Mouse (Mus musculus): ENCODE measurements around the gene Slc4a1.
"Not testable (repeated sequence)": the region's sequence is repeated elsewhere in the genome, so short reads cannot be mapped to it uniquely, and the experiment has no call there.

The Slc4a1 gene

DNA sequence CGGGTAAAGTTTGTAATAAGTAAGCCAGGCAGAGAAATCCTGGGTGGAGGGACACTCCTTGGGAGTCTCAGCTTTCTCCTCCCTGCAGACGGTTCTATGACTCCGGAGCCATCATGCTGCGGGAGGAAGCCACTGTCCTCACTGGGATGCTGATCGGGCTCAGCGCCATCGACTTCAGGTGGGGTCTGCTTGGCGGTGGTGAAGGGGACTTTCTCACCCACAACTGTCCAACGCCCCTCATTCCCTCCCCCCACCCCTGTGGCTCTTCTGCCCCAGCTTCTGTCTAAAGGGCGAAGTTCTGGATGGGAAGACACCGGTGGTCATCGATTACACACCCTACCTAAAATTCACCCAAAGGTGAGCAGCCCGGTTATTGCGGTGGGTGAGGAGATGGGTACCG is 33.1 kb upstream of the Slc4a1 start:
- no peak for DNase-seq (ENCODE audit: low read depth, low spot score)

DNA sequence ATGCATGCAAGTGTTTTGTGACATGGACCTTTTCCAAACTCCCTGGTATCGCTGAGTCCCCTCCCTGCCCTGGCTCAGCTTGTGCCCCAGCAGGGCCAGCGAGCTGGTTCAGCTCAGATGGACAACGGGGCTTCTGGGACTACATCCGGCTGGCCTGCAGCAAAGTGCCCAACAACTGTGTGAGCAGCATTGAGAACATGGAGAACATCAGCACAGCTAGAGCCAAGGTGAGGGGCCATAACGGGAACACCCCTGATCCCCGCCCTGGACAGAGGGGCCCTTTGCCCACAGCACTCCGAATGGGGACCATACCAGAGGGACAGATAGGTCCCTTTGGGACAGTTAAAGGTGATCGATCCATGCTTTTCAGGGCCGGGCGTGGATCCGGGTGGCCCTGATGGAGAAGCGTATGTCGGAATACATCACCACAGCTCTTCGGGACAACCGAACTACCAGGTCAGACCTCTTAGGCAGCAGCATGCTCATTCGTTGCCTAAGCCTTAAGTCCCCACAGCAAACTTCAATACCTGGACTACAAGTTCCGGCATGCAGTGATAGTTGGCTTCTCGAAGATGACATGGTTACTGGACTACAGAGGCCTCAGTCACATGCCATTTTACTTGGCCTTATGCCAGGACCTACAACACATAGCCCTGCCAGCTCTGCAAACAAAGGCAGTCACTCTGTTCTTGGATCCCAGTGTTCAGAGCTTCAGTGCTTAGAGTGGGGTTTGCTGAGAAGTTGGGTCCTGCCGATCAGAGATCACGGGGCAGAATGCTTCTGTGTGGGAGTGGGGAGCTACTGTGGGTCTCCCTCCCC is 32.2 kb upstream of the Slc4a1 start:
- DNase-seq (ENCODE audit: low read depth, low spot score), result no peak

DNA sequence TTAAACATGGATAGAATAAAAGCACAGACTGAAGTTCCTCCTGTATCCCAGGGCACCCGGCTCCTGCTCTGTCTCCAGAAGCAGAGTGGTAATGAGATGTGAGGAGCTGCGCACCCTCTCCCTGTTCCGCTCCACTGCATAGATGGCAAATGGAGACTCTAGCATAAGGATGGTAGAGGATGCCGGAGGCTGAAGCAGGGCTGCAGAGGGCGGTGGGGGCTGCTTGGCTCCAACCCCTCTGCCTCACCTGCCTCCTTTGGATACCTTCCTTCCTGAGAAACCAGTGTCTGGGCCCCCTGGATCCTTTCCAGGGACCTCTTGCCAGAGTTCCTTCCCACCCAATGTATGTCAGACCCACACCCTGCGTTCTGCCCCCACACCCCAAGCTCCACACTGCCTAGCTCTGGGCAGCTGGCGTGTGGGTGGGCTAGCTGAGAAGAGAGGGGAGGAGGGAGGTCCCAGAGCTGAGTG is 30.7 kb upstream of the Slc4a1 start:
- no peak for DNase-seq (ENCODE audit: low read depth, low spot score)

DNA sequence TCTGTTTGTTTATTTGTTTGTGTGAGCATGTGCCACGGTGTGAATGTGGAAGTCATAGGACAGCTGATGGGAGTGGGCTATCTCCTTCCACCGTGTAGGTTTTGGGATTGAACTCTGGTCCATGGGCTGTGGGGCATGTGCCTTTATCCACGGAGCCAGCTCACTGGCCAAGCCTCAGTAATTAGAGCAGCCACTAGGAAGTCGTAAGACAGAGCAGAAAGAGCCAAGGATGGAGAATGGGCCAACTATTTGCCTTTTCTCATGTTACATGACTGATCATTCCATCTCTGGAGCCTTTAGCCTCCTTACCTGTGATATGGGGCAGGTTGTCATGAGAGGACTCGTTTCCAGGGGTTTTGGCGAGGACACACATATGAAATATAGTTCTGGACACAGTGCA is 30.3 kb upstream of the Slc4a1 start:
- DNase-seq (ENCODE audit: low read depth, low spot score), result no peak

DNA sequence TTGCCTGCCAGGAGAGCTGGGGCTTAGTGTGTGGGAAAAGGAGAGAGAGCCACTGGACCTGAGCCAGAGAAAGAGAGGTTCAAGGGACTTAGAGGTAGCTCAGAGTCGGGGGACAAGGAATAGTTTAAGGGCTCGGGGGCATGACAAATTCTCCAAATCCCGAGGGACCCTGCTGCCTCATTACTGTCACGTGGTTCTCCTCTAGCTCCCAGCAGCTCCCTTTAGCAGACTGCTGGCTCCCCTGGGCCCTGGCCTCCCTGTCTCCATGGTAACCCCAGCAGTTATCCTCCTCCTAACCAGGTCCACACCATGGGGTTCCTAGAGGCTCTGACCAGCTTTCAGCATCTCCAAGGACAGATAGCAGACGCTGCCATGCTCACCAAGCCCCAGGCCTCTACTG is 29.2 kb upstream of the Slc4a1 start:
- DNase-seq (ENCODE audit: low read depth, low spot score), result no peak

DNA sequence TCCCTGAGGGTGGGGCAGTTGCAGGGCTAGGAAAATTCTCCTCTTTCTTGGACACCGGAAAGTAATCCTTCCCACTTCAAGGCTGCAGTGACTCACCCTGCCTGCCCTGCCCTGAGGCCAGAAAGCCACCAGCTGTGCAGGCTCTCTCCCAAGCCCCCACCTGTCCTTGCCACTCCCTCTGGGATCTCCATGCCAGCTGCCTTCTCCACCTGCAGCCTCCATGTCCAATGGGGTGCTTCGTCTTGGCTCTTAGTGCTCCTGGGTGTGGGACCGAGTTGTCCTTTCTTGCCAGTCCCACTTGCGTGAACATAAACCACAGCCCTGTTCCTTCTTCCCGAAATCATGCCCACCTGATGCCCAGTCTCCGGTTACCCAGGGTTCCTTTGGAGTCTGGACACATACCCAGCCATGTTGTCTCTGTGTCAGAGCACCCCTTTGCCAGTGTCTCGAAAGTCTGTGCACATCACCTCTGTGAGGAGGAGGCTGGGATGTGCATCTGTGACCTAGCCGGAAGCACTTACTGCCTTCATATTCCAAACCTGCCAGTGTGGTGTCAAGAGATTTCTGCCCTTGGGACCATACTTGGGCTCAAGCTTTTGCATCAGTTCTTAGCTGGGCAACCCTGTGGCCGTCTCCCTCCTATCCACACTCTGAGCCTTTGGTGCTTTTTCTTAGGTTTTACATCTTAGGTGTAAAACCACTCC is 28.6 kb upstream of the Slc4a1 start:
- no peak for DNase-seq (ENCODE audit: low read depth, low spot score)

DNA sequence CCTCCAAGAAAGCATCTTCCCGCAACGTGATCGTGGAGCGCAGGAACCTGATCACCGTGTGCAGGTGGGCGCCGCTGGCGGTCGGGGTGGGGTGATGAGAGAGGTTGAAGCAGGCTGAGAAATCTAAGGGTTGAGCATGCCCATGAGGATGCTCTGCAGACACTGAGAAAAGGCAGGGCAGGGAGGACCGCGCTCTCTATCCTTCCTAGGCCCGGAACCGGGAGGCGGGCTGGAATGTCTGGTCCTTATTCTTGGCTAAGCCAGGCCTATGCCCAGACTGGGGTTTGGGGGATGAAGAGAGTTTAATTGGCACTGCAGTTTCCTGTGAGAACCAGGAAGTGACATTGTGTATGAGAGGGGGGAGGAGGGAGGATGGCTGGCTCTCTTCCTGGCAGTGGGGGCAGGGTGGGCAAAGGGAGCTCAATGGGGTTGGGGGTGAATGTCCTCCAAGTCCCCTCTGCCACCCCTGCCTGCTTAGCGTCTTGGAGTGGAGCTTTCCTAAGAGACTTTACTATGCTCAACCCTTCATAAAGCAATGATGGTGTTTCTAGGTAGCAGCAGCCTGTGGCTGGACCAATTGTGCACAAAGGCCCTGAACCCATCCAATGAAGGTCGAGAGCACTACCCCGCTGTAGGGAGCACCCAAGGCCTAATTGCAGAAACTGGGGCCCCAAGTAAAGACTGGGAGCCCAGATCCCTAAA is 27.9 kb upstream of the Slc4a1 start:
- DNase-seq (ENCODE audit: low read depth, low spot score), result peak; percentile 37

DNA sequence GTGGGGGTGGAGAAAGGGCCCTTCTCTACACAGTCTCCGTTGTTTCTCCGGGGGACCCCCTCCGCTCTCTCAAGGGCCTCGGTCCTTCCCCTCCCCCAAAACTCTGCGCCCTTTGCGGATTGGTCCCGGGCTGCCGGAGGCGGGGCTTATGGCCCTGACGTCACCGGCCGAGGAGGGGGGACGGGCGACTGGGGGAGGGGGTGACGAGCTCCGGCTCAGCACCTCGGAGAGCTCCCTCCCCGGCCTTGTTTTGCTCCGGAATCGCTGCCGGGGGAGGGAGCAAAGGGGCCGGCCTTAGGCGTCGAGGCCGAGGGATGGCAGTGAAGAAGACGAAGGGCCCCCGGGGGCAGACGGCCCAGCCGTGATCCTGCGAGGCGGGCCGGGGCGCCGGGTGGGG is 27.2 kb upstream of the Slc4a1 start, which contains the start of gene Rundc3a:
TSS of gene Rundc3a (plus strand) at position 166 of the 397 bp plus-strand sequence.
- DNase-seq (ENCODE audit: low read depth, low spot score), result peak; percentile 88

DNA sequence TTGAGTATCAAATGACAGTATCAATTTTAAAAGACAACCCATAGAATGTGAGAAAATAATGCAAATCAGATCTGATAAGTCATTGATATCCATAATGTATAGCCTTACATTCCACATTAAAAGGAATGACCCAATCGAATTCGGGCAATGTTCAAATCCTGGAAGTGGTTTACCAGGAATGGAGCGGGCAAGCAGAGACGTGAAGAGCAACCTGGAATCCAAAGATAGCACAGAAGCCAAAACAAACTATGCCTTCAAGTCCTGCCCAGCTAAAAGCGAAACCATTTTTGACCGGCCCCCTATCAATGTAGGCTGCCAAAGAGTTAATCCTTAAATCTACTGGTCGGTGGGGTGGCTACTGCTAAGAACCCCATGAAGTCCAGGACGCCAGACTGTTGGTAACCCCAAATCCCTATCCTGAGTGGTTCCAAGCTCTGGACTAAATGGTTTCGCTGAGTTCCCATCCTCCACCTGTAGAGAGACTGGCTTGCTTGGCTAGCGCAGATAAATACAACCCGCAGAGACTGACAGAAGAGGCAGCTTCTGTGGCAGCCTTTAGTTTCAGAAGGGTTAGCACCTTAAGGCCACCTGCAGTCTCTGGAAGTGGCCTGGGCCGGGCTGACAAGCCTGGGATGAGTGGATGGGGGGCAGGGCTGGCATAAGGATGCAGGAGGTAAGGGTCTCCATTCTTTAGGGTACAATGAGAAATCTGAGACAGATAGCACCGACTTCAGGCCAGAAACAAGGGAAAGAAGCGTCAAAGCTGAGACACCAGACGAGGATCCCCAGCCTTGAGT is 26.6 kb upstream of the Slc4a1 start:
- no peak for DNase-seq (ENCODE audit: low read depth, low spot score)

DNA sequence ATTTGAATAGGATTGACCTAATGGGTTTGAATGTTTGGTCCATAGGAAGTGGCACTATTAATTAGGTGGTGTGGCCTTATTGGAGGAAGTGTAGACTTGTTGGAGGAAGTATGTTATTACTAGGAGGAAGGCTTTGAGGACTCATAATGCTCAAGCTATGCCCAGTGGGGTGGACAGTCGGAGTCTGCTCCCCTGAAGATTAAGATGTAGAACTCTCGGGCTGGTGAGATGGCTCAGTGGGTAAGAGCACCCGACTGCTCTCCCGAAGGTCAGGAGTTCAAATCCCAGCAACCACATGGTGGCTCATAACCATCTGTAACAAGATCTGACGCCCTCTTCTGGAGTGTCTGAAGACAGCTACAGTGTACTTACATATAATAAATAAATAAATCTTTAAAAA is 23.4 kb upstream of the Slc4a1 start:
- DNase-seq (ENCODE audit: low read depth, low spot score), result not testable (repeated sequence)

DNA sequence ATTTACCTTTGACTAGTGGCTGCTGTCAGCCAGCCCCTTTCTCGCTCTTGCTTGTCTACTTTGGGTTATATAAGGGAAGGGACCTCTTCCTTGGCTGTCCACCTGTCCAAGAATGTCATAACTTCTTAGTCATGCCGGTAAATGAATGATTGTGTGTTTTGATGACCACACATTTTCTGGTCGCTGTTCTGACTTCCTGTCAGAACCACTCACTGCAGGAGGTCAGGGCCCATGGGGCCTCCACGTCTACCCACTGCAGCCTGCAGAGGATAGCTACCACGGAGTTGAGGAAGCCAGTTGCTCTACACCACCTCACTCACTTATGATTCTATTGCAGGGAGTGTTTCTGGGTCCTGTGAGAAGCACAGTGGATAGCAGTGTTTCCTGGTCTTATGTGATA is 20.1 kb upstream of the Slc4a1 start:
- DNase-seq (ENCODE audit: low read depth, low spot score), result no peak

DNA sequence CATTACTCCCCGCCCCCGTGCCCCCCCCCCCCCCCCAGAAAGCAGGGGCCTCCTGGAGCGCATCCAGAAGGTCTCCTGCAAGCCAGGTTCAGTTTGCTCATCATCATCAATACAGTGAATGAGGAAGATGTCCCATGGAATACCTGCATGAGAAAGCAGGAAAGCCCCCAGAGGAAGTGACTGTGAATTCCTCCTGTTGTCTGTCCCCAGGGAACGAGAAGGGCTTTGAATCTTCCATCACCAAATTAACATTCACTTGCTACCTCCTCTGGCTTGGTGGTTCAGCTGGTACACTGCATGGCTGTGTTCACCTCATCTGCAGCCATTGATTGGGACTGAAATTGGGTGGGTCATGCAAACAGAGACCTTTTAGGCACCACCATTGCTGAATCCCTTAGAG is 19.1 kb upstream of the Slc4a1 start:
- no peak for DNase-seq (ENCODE audit: low read depth, low spot score)

DNA sequence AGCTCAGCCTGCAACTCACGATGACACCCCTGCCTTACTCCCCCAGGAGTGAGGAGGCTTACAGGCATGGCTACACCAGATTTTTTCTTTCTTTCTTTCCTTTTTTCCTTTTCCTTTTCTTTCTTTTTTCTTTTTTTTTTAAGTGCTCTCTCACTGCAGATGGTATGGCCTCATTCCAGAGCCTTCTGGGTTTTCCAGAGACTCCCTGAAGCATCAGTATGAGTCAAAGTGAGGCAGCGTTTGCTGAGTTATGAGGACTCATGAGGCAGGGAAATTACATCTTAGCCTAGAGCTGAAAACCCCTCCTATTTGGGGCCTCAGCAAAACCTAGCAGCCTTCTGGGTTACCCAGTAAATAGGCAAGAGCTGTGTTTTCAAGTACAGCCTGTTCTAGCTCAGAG is 18.4 kb upstream of the Slc4a1 start:
- DNase-seq (ENCODE audit: low read depth, low spot score), result no peak

DNA sequence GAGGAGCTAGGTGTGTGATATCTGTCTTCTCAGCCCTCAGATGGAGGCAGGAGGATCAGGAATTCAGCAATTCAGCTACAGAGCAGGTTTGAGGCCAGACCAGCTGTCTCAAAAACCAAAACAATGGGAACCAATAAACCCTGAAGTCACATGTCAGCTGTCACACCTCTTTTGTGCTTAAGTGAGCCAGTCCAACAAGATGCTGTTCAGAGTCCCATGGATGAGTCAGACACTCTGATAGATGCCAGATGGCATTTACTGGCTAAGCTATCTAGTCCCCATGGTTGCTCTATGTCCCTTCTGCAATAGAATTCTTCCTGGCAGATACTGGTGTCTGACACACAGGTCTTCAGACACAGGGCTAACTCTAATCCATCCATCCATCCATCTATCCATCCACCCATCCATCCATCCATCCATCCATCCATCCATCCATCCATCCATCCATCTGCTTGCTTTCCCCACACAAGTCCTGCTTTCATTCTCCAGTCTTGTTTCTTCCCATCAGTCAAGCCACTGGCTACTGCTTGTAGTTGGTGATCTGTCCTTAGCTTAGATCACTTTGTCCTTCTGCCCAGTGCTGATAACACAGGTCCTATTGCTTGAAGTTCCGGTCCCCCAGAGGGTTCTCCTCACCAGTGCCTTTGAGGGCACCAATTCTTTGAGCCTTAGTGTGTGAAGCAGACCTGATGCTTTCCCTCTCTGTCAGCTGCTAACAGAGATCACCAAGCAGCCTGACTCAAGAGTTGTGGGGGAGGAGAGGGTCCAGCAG is 17.5 kb upstream of the Slc4a1 start:
- no peak for DNase-seq (ENCODE audit: low read depth, low spot score)

DNA sequence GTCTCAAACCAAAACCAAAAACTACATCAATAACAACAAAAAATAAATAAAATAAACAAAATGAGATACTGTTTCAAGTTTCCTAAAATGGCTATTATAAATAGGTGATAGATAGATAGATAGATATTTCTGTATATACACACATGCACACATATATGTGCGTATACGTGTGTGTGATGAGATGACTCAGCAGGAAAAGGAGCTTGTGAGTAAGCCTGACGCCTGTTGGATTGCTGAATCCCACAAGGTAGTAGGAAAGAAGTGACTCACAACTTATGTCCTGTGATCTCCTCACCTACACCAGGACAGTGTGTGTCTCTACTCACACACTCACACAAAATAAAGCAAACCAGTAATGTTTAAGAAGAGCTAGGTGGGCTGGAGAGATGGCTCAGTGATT is 16.8 kb upstream of the Slc4a1 start:
- no peak for DNase-seq (ENCODE audit: low read depth, low spot score)

DNA sequence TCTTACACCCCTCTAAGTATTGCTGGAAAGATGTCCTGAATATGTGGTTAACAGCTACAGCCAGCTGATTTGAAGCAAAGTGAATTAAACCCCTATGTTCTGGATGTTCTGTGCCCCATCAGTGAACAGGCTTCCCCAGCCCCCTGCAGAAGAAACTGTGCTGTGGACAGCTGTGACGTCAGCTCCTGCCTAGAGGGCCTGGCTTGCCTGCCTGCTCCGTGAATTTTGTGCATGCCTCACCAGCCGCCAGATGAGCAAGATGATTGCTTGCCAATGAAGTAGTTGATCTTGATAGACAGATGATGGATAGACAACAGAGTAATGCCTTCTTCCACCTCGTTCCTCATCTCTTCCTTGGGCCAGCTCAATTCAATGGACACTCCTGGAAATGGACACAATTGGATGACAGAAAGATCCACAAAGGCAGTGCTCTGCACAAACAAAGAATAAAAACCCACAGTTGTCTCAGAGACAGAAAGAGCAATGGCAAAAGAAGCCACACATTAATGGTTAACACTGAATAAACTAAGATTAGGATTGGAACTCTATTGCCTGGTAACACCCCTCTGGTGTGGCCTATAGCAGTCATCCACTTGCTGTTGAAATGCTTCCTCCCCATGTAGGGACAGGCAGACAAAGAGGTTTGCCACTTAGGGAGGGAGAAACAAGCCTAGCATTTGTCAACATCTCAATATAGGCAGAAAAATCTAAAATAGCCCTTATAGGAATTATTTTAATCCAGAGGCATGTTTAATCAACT is 15.5 kb upstream of the Slc4a1 start:
- no peak for DNase-seq (ENCODE audit: low read depth, low spot score)

DNA sequence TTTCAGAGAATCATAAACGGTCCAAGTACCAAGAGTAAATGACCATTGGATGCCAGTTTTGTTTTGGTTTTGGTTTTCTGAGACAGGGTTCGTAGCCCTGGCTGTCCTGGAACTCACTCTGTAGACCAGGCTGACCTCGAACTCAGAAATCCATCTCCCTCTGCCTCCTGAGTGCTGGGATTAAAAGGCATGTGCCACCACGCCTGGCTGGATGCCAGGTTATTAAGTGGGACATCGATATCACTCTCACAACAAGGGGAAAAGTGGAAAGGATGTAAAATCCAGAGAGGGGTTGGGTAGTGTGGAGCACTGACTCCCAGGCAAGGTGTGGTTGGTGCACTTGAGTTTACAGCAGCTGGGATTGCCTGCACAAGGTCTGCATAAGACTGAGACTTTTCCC is 14.1 kb upstream of the Slc4a1 start:
- DNase-seq (ENCODE audit: low read depth, low spot score), result no peak

DNA sequence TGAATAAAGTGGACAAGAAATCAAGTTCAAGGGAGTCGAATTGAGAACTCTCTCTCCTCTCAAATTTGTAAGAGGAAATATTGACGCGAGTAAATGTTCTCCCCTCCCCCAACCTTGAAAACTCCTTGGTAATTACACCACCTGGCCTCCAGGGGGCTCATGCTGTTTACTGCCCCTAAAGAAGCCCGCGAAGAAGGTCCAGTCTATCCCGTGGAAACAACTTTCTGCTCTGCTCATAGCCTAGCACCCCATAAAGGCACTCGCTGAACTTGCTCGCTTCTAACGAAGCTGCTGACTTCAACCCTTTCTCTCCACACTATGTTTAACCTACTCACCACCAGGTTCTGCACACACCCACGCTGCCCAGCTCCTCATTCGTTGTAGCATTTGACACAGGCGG is 11.2 kb upstream of the Slc4a1 start:
- peak; percentile 45 for DNase-seq (ENCODE audit: low read depth, low spot score)

DNA sequence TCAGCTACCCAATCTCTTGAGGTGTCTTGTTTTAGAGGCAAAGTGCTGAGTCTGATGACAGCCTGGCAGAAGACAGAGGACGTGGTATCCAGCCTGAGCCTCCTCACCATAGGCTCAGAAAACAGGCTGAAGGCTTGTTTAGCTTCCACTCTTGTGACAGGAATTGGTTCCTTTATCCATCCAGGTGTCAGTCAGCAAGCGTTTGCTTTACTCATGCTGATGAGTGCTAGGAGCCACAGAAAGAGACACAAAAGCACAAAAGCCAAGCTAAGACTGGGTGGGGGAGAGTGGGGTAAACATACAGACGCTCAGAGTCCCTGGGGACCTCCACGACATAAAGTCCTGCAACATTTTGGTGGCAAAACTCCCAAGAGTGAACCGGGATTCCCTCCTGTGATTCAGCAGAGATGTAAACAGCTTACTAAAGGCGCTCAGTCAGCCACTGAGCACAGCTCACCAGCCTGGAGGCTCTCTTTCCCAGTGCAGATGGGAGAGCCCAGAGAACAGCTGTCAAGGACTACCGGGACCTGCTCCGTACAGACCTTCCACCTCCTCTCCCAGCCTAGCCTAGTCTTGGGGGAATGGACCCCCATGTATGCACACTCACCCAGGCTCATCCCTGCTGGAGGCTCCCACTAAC is 10.3 kb upstream of the Slc4a1 start:
- DNase-seq (ENCODE audit: low read depth, low spot score), result no peak

Measured in CD4-positive, CD25-positive, alpha-beta regulatory T cell, adult 2 months (primary cell).